Mouse (Mus musculus): ENCODE results near the gene Vmn1r217. TPM values are rescaled to one million over a fixed set of nuclear protein-coding genes. Genes with fewer than 3 reads are reported as not detected.
"Not testable (repeated sequence)": the region's sequence is repeated elsewhere in the genome, so short reads cannot be mapped to it uniquely, and the experiment has no call there.

The Vmn1r217 gene
- polyA plus RNA-seq (2015; fragmentation: Nextera tagmentation; extraction: Ambion mirVana) = not detected in 2 replicates

DNA sequence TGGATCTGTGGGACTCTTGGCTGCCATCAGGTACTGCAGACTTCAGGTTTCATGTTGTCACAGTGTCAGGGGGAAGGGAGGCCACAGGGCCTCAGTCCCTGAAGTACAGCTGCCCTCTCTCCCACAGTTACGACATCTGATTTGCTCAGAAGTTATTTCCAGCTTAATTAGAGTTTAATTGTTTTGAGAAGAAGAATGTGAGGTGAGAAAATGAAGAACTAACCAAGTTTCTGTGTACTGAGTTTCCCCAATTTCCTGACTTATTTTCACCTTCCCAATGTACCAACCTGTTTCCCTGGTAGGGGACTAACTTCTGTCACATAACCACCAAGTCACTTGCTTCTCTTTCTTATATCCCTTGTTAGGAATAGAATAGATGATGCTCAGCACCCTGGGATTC is at the start of gene Vmn1r217:
TSS of gene Vmn1r217 (minus strand) at position 101 of the 400 bp plus-strand sequence.
- H3K27me3 ChIP-seq (ENCODE audit: control insufficient read depth, insufficient read depth, low read depth, low read length); H3K4me1 ChIP-seq (ENCODE audit: control insufficient read depth, insufficient read depth, low read length); ATAC-seq; H3K4me2 ChIP-seq (ENCODE audit: low read length); H3K4me3 ChIP-seq (ENCODE audit: low read depth, low read length); H3K36me3 ChIP-seq (ENCODE audit: control insufficient read depth, insufficient read depth, low read length); H3K27ac ChIP-seq (ENCODE audit: low read length); H3K9ac ChIP-seq (ENCODE audit: low read depth, low read length); H3K9me3 ChIP-seq (replicated peaks; ENCODE audit: control insufficient read depth, low read length, poor library complexity, severe bottlenecking): not testable (repeated sequence)
- 87% methylated on average over 1 of the region's 1 CpGs for WGBS

DNA sequence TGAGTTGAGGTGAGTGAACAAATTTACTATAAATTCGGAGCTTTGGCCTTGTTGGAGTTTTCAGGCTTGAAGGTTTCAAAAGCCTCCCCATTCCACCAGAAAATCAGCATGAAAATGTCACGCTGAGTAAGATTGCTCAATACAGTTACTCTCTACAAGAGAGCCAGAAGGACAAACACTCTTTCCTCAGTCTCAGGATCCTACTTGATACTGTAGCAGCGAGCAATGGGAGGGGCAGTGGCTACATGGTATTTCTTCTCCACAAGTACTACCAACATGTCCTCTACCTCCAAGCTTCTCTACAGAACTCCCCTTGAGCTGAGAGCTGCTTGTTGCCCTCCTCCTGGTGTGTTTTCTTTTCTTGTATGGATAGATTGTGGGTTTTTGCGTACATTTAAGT is 48.4 kb upstream of the Vmn1r217 start:
- not testable (repeated sequence) for H3K9ac ChIP-seq (ENCODE audit: low read depth, low read length); H3K27ac ChIP-seq (ENCODE audit: low read length); H3K36me3 ChIP-seq (ENCODE audit: control insufficient read depth, insufficient read depth, low read length); ATAC-seq; H3K9me3 ChIP-seq (replicated peaks; ENCODE audit: control insufficient read depth, low read length, poor library complexity, severe bottlenecking); H3K27me3 ChIP-seq (ENCODE audit: control insufficient read depth, insufficient read depth, low read depth, low read length); H3K4me2 ChIP-seq (ENCODE audit: low read length); H3K4me1 ChIP-seq (ENCODE audit: control insufficient read depth, insufficient read depth, low read length); H3K4me3 ChIP-seq (ENCODE audit: low read depth, low read length)
- WGBS = 87% methylated on average over 4 of the region's 4 CpGs

GRCm38 (mm10) chr13:23159012-23159411 is 41.0 kb upstream of the Vmn1r217 start, which contains the start of gene Vmn1r219:
TSS of gene Vmn1r219 (plus strand) at chr13:23159312.
- no peak for ATAC-seq
- WGBS = 88% methylated on average over 4 of the region's 4 CpGs

GRCm38 (mm10) chr13:23157848-23158247 is 39.8 kb upstream of the Vmn1r217 start:
- no peaks in the 10 kb centered on the region for H3K4me1 ChIP-seq (ENCODE audit: control insufficient read depth, insufficient read depth, low read length)
- ATAC-seq = no peak
- H3K9me3 ChIP-seq (replicated peaks; ENCODE audit: control insufficient read depth, low read length, poor library complexity, severe bottlenecking) = no peaks in the 10 kb centered on the region
- no peak overlapping the region for H3K27ac ChIP-seq (ENCODE audit: low read length)
- H3K9ac ChIP-seq (ENCODE audit: low read depth, low read length) = no peak overlapping the region
- 73% methylated on average over 3 of the region's 3 CpGs for WGBS
- no peaks in the 10 kb centered on the region for H3K27me3 ChIP-seq (ENCODE audit: control insufficient read depth, insufficient read depth, low read depth, low read length)
- H3K4me2 ChIP-seq (ENCODE audit: low read length) = no peak overlapping the region
- H3K4me3 ChIP-seq (ENCODE audit: low read depth, low read length) = no peak overlapping the region
- H3K36me3 ChIP-seq (ENCODE audit: control insufficient read depth, insufficient read depth, low read length) = no peaks in the 10 kb centered on the region

More at GRCm38 (mm10) chr13:23159012-23159411, 41.0 kb upstream of the Vmn1r217 start, which contains the start of gene Vmn1r219:
- Histone ChIP-seq H3K4me2 (ENCODE audit: low read length) (no peak within 1 kb of the TSS), H3K9me3 (replicated peaks; ENCODE audit: control insufficient read depth, low read length, poor library complexity, severe bottlenecking) (no peaks in the 10 kb centered on the region), H3K27ac (ENCODE audit: low read length) (no peak within 1 kb of the TSS), H3K36me3 (ENCODE audit: control insufficient read depth, insufficient read depth, low read length) (no peaks in the 10 kb centered on the region), H3K4me3 (ENCODE audit: low read depth, low read length) (no peak within 1 kb of the TSS), H3K9ac (ENCODE audit: low read depth, low read length) (no peak within 1 kb of the TSS), H3K27me3 (ENCODE audit: control insufficient read depth, insufficient read depth, low read depth, low read length) (no peaks in the 10 kb centered on the region), H3K4me1 (ENCODE audit: control insufficient read depth, insufficient read depth, low read length) (no peaks in the 10 kb centered on the region)

GRCm38 (mm10) chr13:23138880-23139279 is 20.9 kb upstream of the Vmn1r217 start:
- Histone ChIP-seq H3K4me1 (ENCODE audit: control insufficient read depth, insufficient read depth, low read length) (no peaks in the 10 kb centered on the region), H3K27me3 (ENCODE audit: control insufficient read depth, insufficient read depth, low read depth, low read length) (no peaks in the 10 kb centered on the region), H3K9ac (ENCODE audit: low read depth, low read length) (no peak overlapping the region), H3K27ac (ENCODE audit: low read length) (no peak overlapping the region), H3K4me2 (ENCODE audit: low read length) (no peak overlapping the region), H3K9me3 (replicated peaks; ENCODE audit: control insufficient read depth, low read length, poor library complexity, severe bottlenecking) (no peaks in the 10 kb centered on the region), H3K36me3 (ENCODE audit: control insufficient read depth, insufficient read depth, low read length) (no peaks in the 10 kb centered on the region), H3K4me3 (ENCODE audit: low read depth, low read length) (no peak overlapping the region)
- WGBS = 91% methylated on average over 2 of the region's 2 CpGs
- ATAC-seq = no peak

DNA sequence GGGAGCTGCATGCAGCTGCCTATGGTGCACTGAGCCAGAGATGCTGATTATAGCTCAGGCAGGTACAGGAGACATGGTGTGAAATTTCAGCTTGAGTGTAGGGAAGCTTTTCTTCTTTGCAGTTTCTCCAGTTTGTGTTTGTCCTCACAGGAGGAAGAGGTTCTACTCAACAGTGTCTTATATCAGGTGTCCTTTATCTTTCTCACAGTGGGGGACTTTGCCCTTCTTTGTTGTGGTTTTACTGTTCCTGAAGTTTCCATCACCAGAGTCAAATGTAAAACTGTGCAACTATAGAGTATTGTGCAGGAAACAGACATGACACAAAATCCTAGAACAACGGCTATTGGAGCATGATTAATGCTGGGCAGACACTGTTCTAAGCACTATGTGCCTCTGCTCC is 15.5 kb upstream of the Vmn1r217 start:
- no peak overlapping the region for H3K4me2 ChIP-seq (ENCODE audit: low read length)
- H3K4me1 ChIP-seq (ENCODE audit: control insufficient read depth, insufficient read depth, low read length) = no peaks in the 10 kb centered on the region
- H3K9ac ChIP-seq (ENCODE audit: low read depth, low read length) = no peak overlapping the region
- WGBS = 74% methylated on average over 1 of the region's 1 CpGs
- H3K4me3 ChIP-seq (ENCODE audit: low read depth, low read length) = no peak overlapping the region
- 0 out of 2 replicates have a peak, but pooled peaks have one; percentile 14 for ATAC-seq
- H3K27ac ChIP-seq (ENCODE audit: low read length) = no peak overlapping the region
- H3K9me3 ChIP-seq (replicated peaks; ENCODE audit: control insufficient read depth, low read length, poor library complexity, severe bottlenecking) = no peaks in the 10 kb centered on the region
- no peaks in the 10 kb centered on the region for H3K36me3 ChIP-seq (ENCODE audit: control insufficient read depth, insufficient read depth, low read length)
- H3K27me3 ChIP-seq (ENCODE audit: control insufficient read depth, insufficient read depth, low read depth, low read length) = no peaks in the 10 kb centered on the region

GRCm38 (mm10) chr13:23133099-23133498 is 15.1 kb upstream of the Vmn1r217 start, which contains the start of gene Vmn1r218:
TSS of gene Vmn1r218 (plus strand) at chr13:23133155.
- Histone ChIP-seq H3K27ac (ENCODE audit: low read length) (no peak within 1 kb of the TSS), H3K27me3 (ENCODE audit: control insufficient read depth, insufficient read depth, low read depth, low read length) (no peaks in the 10 kb centered on the region), H3K4me2 (ENCODE audit: low read length) (no peak within 1 kb of the TSS), H3K4me3 (ENCODE audit: low read depth, low read length) (no peak within 1 kb of the TSS), H3K9ac (ENCODE audit: low read depth, low read length) (no peak within 1 kb of the TSS), H3K4me1 (ENCODE audit: control insufficient read depth, insufficient read depth, low read length) (no peaks in the 10 kb centered on the region), H3K9me3 (replicated peaks; ENCODE audit: control insufficient read depth, low read length, poor library complexity, severe bottlenecking) (no peaks in the 10 kb centered on the region), H3K36me3 (ENCODE audit: control insufficient read depth, insufficient read depth, low read length) (no peaks in the 10 kb centered on the region)
- WGBS = 78% methylated on average over 3 of the region's 3 CpGs
- ATAC-seq = 0 out of 2 replicates have a peak, but pooled peaks have one; percentile 60

DNA sequence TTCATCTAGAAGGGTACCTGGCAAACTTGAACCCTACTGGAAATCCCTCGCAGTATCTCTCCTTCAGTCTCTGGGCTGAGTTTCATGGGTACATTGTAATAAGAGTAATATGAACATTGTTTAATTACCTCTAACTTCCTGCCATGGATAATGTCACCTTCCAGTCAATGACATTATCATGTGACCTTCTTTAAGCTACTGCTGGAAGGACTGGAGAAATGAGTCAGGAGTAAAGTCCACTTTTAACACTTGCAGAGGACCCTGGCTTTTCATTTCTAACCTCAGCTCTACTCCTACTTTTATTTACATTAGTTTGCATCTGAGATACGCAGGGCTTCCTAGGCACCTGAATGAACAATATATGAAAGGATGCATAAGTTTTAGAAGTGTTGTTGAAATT is 2.6 kb upstream of the Vmn1r217 start:
- H3K9me3 ChIP-seq (replicated peaks; ENCODE audit: control insufficient read depth, low read length, poor library complexity, severe bottlenecking) = no peaks in the 10 kb centered on the region
- no peaks in the 10 kb centered on the region for H3K36me3 ChIP-seq (ENCODE audit: control insufficient read depth, insufficient read depth, low read length)
- no peak overlapping the region for H3K4me2 ChIP-seq (ENCODE audit: low read length)
- H3K4me3 ChIP-seq (ENCODE audit: low read depth, low read length) = no peak overlapping the region
- ATAC-seq = no peak
- no peak overlapping the region for H3K27ac ChIP-seq (ENCODE audit: low read length)
- no peaks in the 10 kb centered on the region for H3K27me3 ChIP-seq (ENCODE audit: control insufficient read depth, insufficient read depth, low read depth, low read length)
- 89% methylated on average over 2 of the region's 2 CpGs for WGBS
- H3K4me1 ChIP-seq (ENCODE audit: control insufficient read depth, insufficient read depth, low read length) = no peaks in the 10 kb centered on the region
- H3K9ac ChIP-seq (ENCODE audit: low read depth, low read length) = no peak overlapping the region

- Histone ChIP-seq H3K9me3 (replicated peaks; ENCODE audit: control insufficient read depth, low read length, poor library complexity, severe bottlenecking) (no peaks in the 10 kb centered on the region), H3K36me3 (ENCODE audit: control insufficient read depth, insufficient read depth, low read length) (no peaks in the 10 kb centered on the region), H3K4me2 (ENCODE audit: low read length) (no peak overlapping the region), H3K4me1 (ENCODE audit: control insufficient read depth, insufficient read depth, low read length) (no peaks in the 10 kb centered on the region), H3K4me3 (ENCODE audit: low read depth, low read length) (no peak overlapping the region), H3K9ac (ENCODE audit: low read depth, low read length) (no peak overlapping the region), H3K27me3 (ENCODE audit: control insufficient read depth, insufficient read depth, low read depth, low read length) (no peaks in the 10 kb centered on the region), H3K27ac (ENCODE audit: low read length) (no peak overlapping the region)
- ATAC-seq = no peak
- WGBS = 95% methylated on average over 4 of the region's 4 CpGs
These were observed 23.6 kb downstream of the Vmn1r217 start for GRCm38 (mm10) chr13:23094386-23094785.
